Mouse (Mus musculus) CH12.LX (cell line): ENCODE measurements at regions not wholly inside any gene's neighbourhood (a gene's known extent, or its start where the extent isn't known, plus 50 kb on each side); places are given as distances from the start of the nearest gene placed in this dataset.

Experiments
- DNase-seq: peaks from one replicate; pipeline ENCODE4 v3.0.0-alpha.2; 2013; ENCODE audit errors: extremely low read depth
- H3K27ac ChIP-seq: 2 replicates; pipeline ENCODE4 v1.5.1; 2012; ENCODE audit warnings: low read depth, mild to moderate bottlenecking, control low read depth, moderate library complexity; ENCODE audit not compliant: insufficient read depth
- H3K27me3 ChIP-seq: replicated peaks from 2 replicates; pipeline ENCODE3; 2012; ENCODE audit warnings: inconsistent platforms
- H3K36me3 ChIP-seq, 2 experiments: replicated peaks in 1 of 2; 2 replicates each; pipeline versions ENCODE3 to v1.6.1; 2012; ENCODE audit warnings: inconsistent platforms in 1 of 2, low read length in 1 of 2, mild to moderate bottlenecking in 1 of 2, mixed read lengths in 1 of 2, moderate library complexity in 1 of 2; ENCODE audit not compliant: control insufficient read depth in 1 of 2, insufficient read depth in 1 of 2
- H3K4me1 ChIP-seq, 2 experiments: 2 replicates each; pipeline ENCODE4 v1.6.1; 2012; ENCODE audit warnings: inconsistent platforms in 1 of 2, moderate library complexity in 1 of 2; ENCODE audit not compliant: insufficient read depth in 2 of 2, control insufficient read depth in 1 of 2
- H3K4me2 ChIP-seq: 2 replicates; pipeline ENCODE4 v1.6.1; 2012; ENCODE audit warnings: low read depth, mild to moderate bottlenecking, control low read depth; ENCODE audit not compliant: poor library complexity, insufficient read depth, severe bottlenecking
- H3K4me3 ChIP-seq, 3 experiments: fragments of 150-350 bp in 1 of 3; sonication (generic) in 1 of 3; replicated peaks in 1 of 3; 2 replicates each; pipeline versions ENCODE3 to v1.5.1; 2011 to 2012; ENCODE audit warnings: low read depth in 2 of 3, low read length in 2 of 3, mild to moderate bottlenecking in 2 of 3, moderate library complexity in 2 of 3, control low read depth in 1 of 3, improper control_type of control experiment in 1 of 3, inconsistent platforms in 1 of 3, mixed read lengths in 1 of 3; ENCODE audit not compliant: poor library complexity in 1 of 3
- H3K79me2 ChIP-seq: replicated peaks from 2 replicates; pipeline ENCODE4 v1.6.1; 2012; ENCODE audit warnings: mild to moderate bottlenecking, moderate library complexity; ENCODE audit not compliant: control insufficient read depth, poor library complexity, insufficient read depth, severe bottlenecking; ENCODE audit errors: extremely low read depth
- H3K9ac ChIP-seq: 2 replicates; pipeline ENCODE4 v1.6.1; 2012; ENCODE audit warnings: low read depth, mild to moderate bottlenecking, control low read depth, moderate library complexity; ENCODE audit not compliant: insufficient read depth
- H3K9me3 ChIP-seq: replicated peaks from 2 replicates; pipeline ENCODE3; 2012; ENCODE audit warnings: low read length, inconsistent platforms, mixed read lengths
- BHLHE40 ChIP-seq: IDR thresholded peaks from 2 replicates; pipeline ENCODE4 v1.6.1; 2011; ENCODE audit warnings: mild to moderate bottlenecking, low read depth, low read length, improper control_type of control experiment
- CHD2 ChIP-seq: IDR thresholded peaks from 2 replicates; pipeline ENCODE4 v1.6.1; 2011; ENCODE audit warnings: low read length, improper control_type of control experiment
- CTCF ChIP-seq, 2 experiments: IDR thresholded peaks in 1 of 2; conservative IDR thresholded peaks in 1 of 2; 2 replicates each; pipeline ENCODE4 v1.5.1; 2011 to 2012; ENCODE audit warnings: low read depth in 2 of 2, low read length in 2 of 2, improper control_type of control experiment in 1 of 2, inconsistent platforms in 1 of 2, mild to moderate bottlenecking in 1 of 2, moderate library complexity in 1 of 2
- ELF1 ChIP-seq: IDR thresholded peaks from 2 replicates; pipeline ENCODE4 v1.6.1; 2014; ENCODE audit warnings: low read depth, mild to moderate bottlenecking, inconsistent platforms, low read length, improper control_type of control experiment
- ETS1 ChIP-seq: conservative IDR thresholded peaks from 2 replicates; pipeline ENCODE4 v1.6.1; 2012; ENCODE audit warnings: low read depth, mild to moderate bottlenecking, inconsistent platforms, low read length, improper control_type of control experiment, moderate library complexity
- GABPA ChIP-seq: IDR thresholded peaks from 2 replicates; pipeline ENCODE4 v1.6.1; 2012; ENCODE audit warnings: low read depth, low read length, improper control_type of control experiment, inconsistent platforms; ENCODE audit not compliant: insufficient replicate concordance
- IRF4 ChIP-seq: IDR thresholded peaks from 2 replicates; pipeline ENCODE4 v1.6.1; 2014; ENCODE audit warnings: low read depth, mild to moderate bottlenecking, inconsistent platforms, low read length, improper control_type of control experiment
- KAT2A ChIP-seq: IDR thresholded peaks from 2 replicates; pipeline ENCODE4 v1.6.1; 2012; ENCODE audit warnings: low read length, improper control_type of control experiment, inconsistent platforms; ENCODE audit not compliant: insufficient replicate concordance
- MXI1 ChIP-seq: IDR thresholded peaks from 2 replicates; pipeline ENCODE4 v1.6.1; 2011; ENCODE audit warnings: mild to moderate bottlenecking, low read depth, low read length, improper control_type of control experiment
- MYC ChIP-seq: IDR thresholded peaks from 2 replicates; pipeline ENCODE4 v1.6.1; 2011; ENCODE audit warnings: low read depth, mild to moderate bottlenecking, improper control_type of control experiment, low read length
- NRF1 ChIP-seq: IDR thresholded peaks from 2 replicates; pipeline ENCODE4 v1.6.1; 2014; ENCODE audit warnings: low read depth, mild to moderate bottlenecking, inconsistent platforms, low read length, improper control_type of control experiment, moderate library complexity
- POLR2A ChIP-seq: IDR thresholded peaks from 2 replicates; pipeline ENCODE4 v1.6.1; 2011; ENCODE audit warnings: low read depth, mild to moderate bottlenecking, improper control_type of control experiment, low read length
- POLR2AphosphoS2 ChIP-seq: IDR thresholded peaks from 2 replicates; pipeline ENCODE4 v1.6.1; 2011; ENCODE audit warnings: low read depth, low read length, improper control_type of control experiment
- RCOR1 ChIP-seq: conservative IDR thresholded peaks from 2 replicates; pipeline ENCODE4 v1.6.1; 2012; ENCODE audit warnings: low read depth, mild to moderate bottlenecking, inconsistent platforms, low read length, improper control_type of control experiment
- SIN3A ChIP-seq: IDR thresholded peaks from 2 replicates; pipeline ENCODE4 v1.6.1; 2012; ENCODE audit warnings: low read length, improper control_type of control experiment, inconsistent platforms
- TBP ChIP-seq: conservative IDR thresholded peaks from 2 replicates; pipeline ENCODE4 v1.6.1; 2011; ENCODE audit warnings: low read depth, low read length, improper control_type of control experiment
- TCF12 ChIP-seq: IDR thresholded peaks from 2 replicates; pipeline ENCODE4 v1.6.1; 2014; ENCODE audit warnings: low read depth, mild to moderate bottlenecking, inconsistent platforms, low read length, improper control_type of control experiment
- ZMIZ1 ChIP-seq: IDR thresholded peaks from 2 replicates; pipeline ENCODE4 v1.6.1; 2012; ENCODE audit warnings: low read depth, mild to moderate bottlenecking, inconsistent platforms, low read length, improper control_type of control experiment
- ZNF384 ChIP-seq: IDR thresholded peaks from 2 replicates; pipeline ENCODE4 v1.6.1; 2012; ENCODE audit warnings: low read depth, low read length, improper control_type of control experiment, inconsistent platforms
- dilution Hi-C: fragments of 300-500 bp; cut with MboI; formaldehyde crosslinking; loops from 2 replicates; pipeline ENCODE4 v1.14.3; 2020; ENCODE audit warnings: low sequenced_read_pairs; ENCODE audit not compliant: extremely low pct_unique_long_range_greater_than_20kb, extremely low pct_ligation_motif_present
- in situ Hi-C: fragments of 300-500 bp; cut with MboI; formaldehyde crosslinking; loops from 3 replicates; pipeline ENCODE4 v1.14.3; 2019; ENCODE audit warnings: low sequenced_read_pairs, low pct_ligation_motif_present, low pct_unique_long_range_greater_than_20kb, mixed read lengths

DNA sequence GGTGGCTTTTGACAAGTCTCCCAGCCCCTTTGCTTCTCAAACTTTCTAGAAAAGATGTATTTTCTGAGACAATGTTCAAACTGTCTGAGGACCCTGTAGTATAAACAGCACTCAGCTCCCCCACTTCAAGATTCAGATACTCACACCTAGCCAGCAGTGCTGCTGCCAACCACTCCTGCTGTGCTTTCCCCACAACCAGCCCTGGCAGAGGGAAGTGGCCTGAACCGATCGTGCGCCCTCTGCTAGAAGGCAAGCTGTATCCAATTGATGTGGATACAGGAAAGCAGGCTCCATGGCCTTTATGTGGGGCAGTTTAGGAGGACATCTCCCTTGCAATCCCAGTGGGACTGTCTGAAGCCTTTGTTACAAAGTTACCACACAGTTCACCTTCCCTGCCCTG lies 156.6 kb downstream of the Bcl11a start:
- Histone ChIP-seq H3K4me2 (no peak overlapping the region), H3K36me3 (no peaks in the 10 kb centered on the region), H3K4me3 (no peak overlapping the region)
- no peak for DNase-seq
- in situ Hi-C loops = no loop called here
- TF ChIP-seq MXI1 = no peak
- TF ChIP-seq POLR2A = no peak
- no peak for TF ChIP-seq RCOR1
- no peak for TF ChIP-seq ELF1
- TF ChIP-seq, all 38 proteins: peak for 0
- H3K27ac ChIP-seq = no peak overlapping the region
- no peak overlapping the region for H3K9ac ChIP-seq
- peaks cover 2% of the 10 kb centered on the region for H3K9me3 ChIP-seq
- peaks cover 6 to 28% of the 10 kb centered on the region in 2 experiments; a peak in 3 of 4 replicates for H3K4me1 ChIP-seq
- no peaks in the 10 kb centered on the region for H3K27me3 ChIP-seq
- H3K79me2 ChIP-seq = no peaks in the 10 kb centered on the region
- dilution Hi-C loops = no loop called here

DNA sequence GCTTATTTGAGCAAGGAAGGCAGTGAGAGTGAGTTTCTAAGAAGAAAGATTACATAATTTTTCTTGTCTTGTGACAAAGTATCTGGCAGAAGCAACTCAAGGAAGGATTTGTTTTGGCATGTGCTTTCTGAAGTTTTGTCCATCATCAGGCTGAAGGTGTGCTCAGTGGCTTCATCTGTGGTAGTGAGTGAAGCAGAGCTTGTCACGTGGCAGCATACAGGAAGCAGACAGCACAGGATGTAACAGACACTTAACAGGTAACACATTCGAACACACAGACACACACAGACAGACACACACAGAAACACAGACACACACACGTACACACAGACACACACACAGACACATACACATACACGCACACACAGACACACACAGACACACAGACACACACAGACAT lies 157.5 kb downstream of the Bcl11a start:
- peaks cover 10 to 37% of the 10 kb centered on the region in 2 experiments for H3K4me1 ChIP-seq
- no peak overlapping the region for H3K27ac ChIP-seq
- no peak overlapping the region for H3K4me2 ChIP-seq
- no peaks in the 10 kb centered on the region for H3K27me3 ChIP-seq
- no peak overlapping the region for H3K4me3 ChIP-seq
- H3K36me3 ChIP-seq = no peaks in the 10 kb centered on the region
- no peaks in the 10 kb centered on the region for H3K79me2 ChIP-seq
- dilution Hi-C loops = no loop called here
- in situ Hi-C loops = no loop called here
- H3K9ac ChIP-seq = no peak overlapping the region
- no peak for DNase-seq
- TF ChIP-seq POLR2AphosphoS2 (no peak), CTCF (conservative IDR thresholded peaks at IDR 0.05 in 1 of 2, IDR thresholded peaks at IDR 0.05 in 1 of 2; ENCODE audit: low read depth in 2 of 2, low read length in 2 of 2) (no peak), TBP (no peak), BHLHE40 (no peak), GABPA (no peak), ZNF384 (no peak), ZMIZ1 (no peak), ETS1 (no peak), POLR2A (no peak), MYC (no peak), KAT2A (no peak), SIN3A (no peak), IRF4 (no peak), CHD2 (no peak), NRF1 (no peak), TCF12 (no peak)
- TF ChIP-seq, all 38 proteins: peak for 0
- peaks cover 2% of the 10 kb centered on the region for H3K9me3 ChIP-seq
